Mouse (Mus musculus) liver, adult 2 months (tissue): Measurements from ENCODE around the gene Numa1. TPM values are rescaled to one million over a fixed set of nuclear protein-coding genes. Genes with fewer than 3 reads are reported as not detected.

Experiments
- DNase-seq: peaks from one replicate; pipeline ENCODE4 v3.0.0-alpha.2; 2011; ENCODE audit warnings: low read depth, low spot score; ENCODE audit errors: extremely low read depth
- H3K27ac ChIP-seq: fragments of 200-500 bp; replicated peaks from 2 replicates; pipeline ENCODE4 v1.5.1; 2012; ENCODE audit warnings: low read depth, mild to moderate bottlenecking, control low read depth, inconsistent platforms, low read length; ENCODE audit not compliant: insufficient read depth
- H3K27me3 ChIP-seq: fragments of 200-500 bp; 2 replicates; pipeline ENCODE4 v1.6.1; 2012; ENCODE audit warnings: mild to moderate bottlenecking, moderate library complexity, low read length, inconsistent platforms; ENCODE audit not compliant: control insufficient read depth, insufficient read depth
- H3K36me3 ChIP-seq: fragments of 200-500 bp; 2 replicates; pipeline ENCODE4 v1.6.1; 2012; ENCODE audit warnings: low read length, inconsistent platforms; ENCODE audit not compliant: control insufficient read depth, insufficient read depth
- H3K4me1 ChIP-seq: fragments of 200-500 bp; 2 replicates; pipeline ENCODE4 v1.6.1; 2011; ENCODE audit warnings: low read length; ENCODE audit not compliant: control insufficient read depth, insufficient read depth
- H3K4me3 ChIP-seq: fragments of 200-500 bp; 2 replicates; pipeline ENCODE4 v1.5.1; 2011; ENCODE audit warnings: low read depth, mild to moderate bottlenecking, control low read depth, low read length, moderate library complexity; ENCODE audit not compliant: insufficient read depth
- H3K79me2 ChIP-seq: fragments of 200-500 bp; 2 replicates; pipeline ENCODE4 v1.6.1; 2012; ENCODE audit warnings: inconsistent platforms, mild to moderate bottlenecking, low read length, moderate library complexity; ENCODE audit not compliant: control insufficient read depth, insufficient read depth
- H3K9ac ChIP-seq: fragments of 200-500 bp; 2 replicates; pipeline ENCODE4 v1.6.1; 2012; ENCODE audit warnings: low read depth, mild to moderate bottlenecking, control low read depth, inconsistent platforms, low read length
- CTCF ChIP-seq: fragments of 200-500 bp; IDR thresholded peaks from 2 replicates; pipeline ENCODE4 v1.5.1; 2011; ENCODE audit warnings: low read depth, low read length, control low read depth
- POLR2A ChIP-seq: fragments of 200-500 bp; IDR thresholded peaks from 2 replicates; pipeline ENCODE4 v1.6.1; 2011; ENCODE audit warnings: low read length, control low read depth; ENCODE audit not compliant: insufficient read depth; ENCODE audit errors: extremely low read depth
- WGBS: fragments of 180-500 bp; shearing (Covaris S2); methylation state at CpG from one replicate; pipeline ENCODE4 v1.1.7; 2018; 5-methylcytosine and 5-hydroxymethylcytosine counted together
- polyA plus RNA-seq: library from polyadenylated mRNA; depleted of rRNA; stranded (reverse); fragments of >200 nt; gene quantifications from 2 replicates; pipeline ENCODE4 v1.2.3, GENCODE M21; 2012; rRNA removed
- total RNA-seq: library from RNA; depleted of rRNA; stranded (reverse); fragments of >200 nt; gene quantifications from 2 replicates; pipeline ENCODE4 v1.2.3, GENCODE M21; 2014; rRNA removed

Numa1 gene
- 31.8 and 34.8 TPM in 2 replicates for total RNA-seq
- polyA plus RNA-seq = 22.2 and 26.7 TPM in 2 replicates

DNA sequence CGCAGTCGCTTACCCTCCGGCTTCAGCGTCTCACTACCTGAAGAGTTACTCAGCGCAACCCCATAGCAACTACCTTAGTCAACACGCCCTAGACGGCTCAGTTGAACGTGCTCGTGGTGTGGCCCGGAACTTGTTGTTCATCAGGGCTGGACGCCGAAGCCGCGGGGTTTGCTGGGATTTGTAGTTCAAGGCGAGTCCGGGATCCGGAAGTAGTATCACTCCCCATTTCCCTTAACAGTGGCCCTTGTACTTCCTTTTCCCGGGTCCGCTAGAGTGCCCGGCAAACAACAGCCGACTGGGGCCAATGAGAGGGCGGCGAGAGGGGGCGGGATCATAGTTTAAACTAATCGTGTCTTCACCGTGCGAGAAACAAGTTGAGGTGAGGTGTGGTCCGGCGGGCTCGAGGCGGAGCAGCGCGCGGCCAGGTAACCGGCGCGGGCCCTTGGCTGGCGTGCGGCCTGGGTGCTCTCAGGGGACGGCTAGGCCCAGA is at the start of gene Numa1, which contains the start of gene Lrrc51:
Gene Numa1 (plus strand): TSS at position 361 of the 490 bp plus-strand sequence.
Gene Lrrc51 (minus strand): TSS at position 145 of the 490 bp plus-strand sequence.
- peak within 1 kb of the TSS; percentile 68 for H3K27ac ChIP-seq
- peak within 1 kb of the TSS; percentile 86 for H3K4me3 ChIP-seq
- H3K27me3 ChIP-seq = no peaks in the 10 kb centered on the region
- peaks cover 28% of the 10 kb centered on the region; the same call in 1 of the 2 replicates for H3K79me2 ChIP-seq
- WGBS = under 1% methylated on average over 40 of the region's 40 CpGs
- TF ChIP-seq CTCF = no peak
- peak; percentile 44; the same call in 1 of the 2 replicates for TF ChIP-seq POLR2A
- H3K4me1 ChIP-seq = peaks cover 6% of the 10 kb centered on the region; the same call in 1 of the 2 replicates
- peak within 1 kb of the TSS; percentile 88 for H3K9ac ChIP-seq
- H3K36me3 ChIP-seq = no peaks in the 10 kb centered on the region
- peak; percentile 97 for DNase-seq

GRCm38 (mm10) chr7:101884160-101884559 is 49.8 kb upstream of the Numa1 start:
- H3K79me2 ChIP-seq = no peaks in the 10 kb centered on the region
- H3K9ac ChIP-seq = no peak overlapping the region
- WGBS = 96% methylated on average over 4 of the region's 4 CpGs
- DNase-seq = no peak
- no peaks in the 10 kb centered on the region for H3K27me3 ChIP-seq
- TF ChIP-seq POLR2A (no peak), CTCF (no peak)
- 0 out of 2 replicates have a peak, but pooled peaks cover 6% of the 10 kb centered on the region for H3K4me1 ChIP-seq
- H3K36me3 ChIP-seq = no peaks in the 10 kb centered on the region
- no peak overlapping the region for H3K27ac ChIP-seq
- no peak overlapping the region for H3K4me3 ChIP-seq

- Histone ChIP-seq H3K4me1 (0 out of 2 replicates have a peak, but pooled peaks cover 6% of the 10 kb centered on the region), H3K79me2 (no peaks in the 10 kb centered on the region), H3K27ac (no peak overlapping the region), H3K9ac (no peak overlapping the region), H3K4me3 (no peak overlapping the region), H3K36me3 (no peaks in the 10 kb centered on the region), H3K27me3 (no peaks in the 10 kb centered on the region)
- no peak for DNase-seq
- TF ChIP-seq CTCF (no peak), POLR2A (no peak)
- 89% methylated on average over 6 of the region's 6 CpGs for WGBS
Measured at GRCm38 (mm10) chr7:101886274-101886673, 47.6 kb upstream of the Numa1 start.

- Histone ChIP-seq H3K9ac (no peak overlapping the region), H3K4me1 (no peaks in the 10 kb centered on the region), H3K27me3 (no peaks in the 10 kb centered on the region), H3K4me3 (no peak overlapping the region), H3K79me2 (no peaks in the 10 kb centered on the region), H3K27ac (no peak overlapping the region), H3K36me3 (no peaks in the 10 kb centered on the region)
- TF ChIP-seq CTCF (no peak), POLR2A (no peak)
- WGBS = 86% methylated on average over 4 of the region's 4 CpGs
- DNase-seq = no peak
Measured at GRCm38 (mm10) chr7:101888460-101888859, 45.5 kb upstream of the Numa1 start.

GRCm38 (mm10) chr7:101895695-101896094 is 38.2 kb upstream of the Numa1 start:
- no peak for DNase-seq
- Histone ChIP-seq H3K79me2 (no peaks in the 10 kb centered on the region), H3K9ac (peak overlapping the region; percentile 74), H3K27me3 (no peaks in the 10 kb centered on the region), H3K4me3 (peak overlapping the region; percentile 72), H3K27ac (peak overlapping the region; percentile 45), H3K36me3 (no peaks in the 10 kb centered on the region), H3K4me1 (peaks cover 2% of the 10 kb centered on the region)
- no peak for TF ChIP-seq POLR2A
- TF ChIP-seq CTCF = no peak
- 41% methylated on average over 9 of the region's 9 CpGs for WGBS

DNA sequence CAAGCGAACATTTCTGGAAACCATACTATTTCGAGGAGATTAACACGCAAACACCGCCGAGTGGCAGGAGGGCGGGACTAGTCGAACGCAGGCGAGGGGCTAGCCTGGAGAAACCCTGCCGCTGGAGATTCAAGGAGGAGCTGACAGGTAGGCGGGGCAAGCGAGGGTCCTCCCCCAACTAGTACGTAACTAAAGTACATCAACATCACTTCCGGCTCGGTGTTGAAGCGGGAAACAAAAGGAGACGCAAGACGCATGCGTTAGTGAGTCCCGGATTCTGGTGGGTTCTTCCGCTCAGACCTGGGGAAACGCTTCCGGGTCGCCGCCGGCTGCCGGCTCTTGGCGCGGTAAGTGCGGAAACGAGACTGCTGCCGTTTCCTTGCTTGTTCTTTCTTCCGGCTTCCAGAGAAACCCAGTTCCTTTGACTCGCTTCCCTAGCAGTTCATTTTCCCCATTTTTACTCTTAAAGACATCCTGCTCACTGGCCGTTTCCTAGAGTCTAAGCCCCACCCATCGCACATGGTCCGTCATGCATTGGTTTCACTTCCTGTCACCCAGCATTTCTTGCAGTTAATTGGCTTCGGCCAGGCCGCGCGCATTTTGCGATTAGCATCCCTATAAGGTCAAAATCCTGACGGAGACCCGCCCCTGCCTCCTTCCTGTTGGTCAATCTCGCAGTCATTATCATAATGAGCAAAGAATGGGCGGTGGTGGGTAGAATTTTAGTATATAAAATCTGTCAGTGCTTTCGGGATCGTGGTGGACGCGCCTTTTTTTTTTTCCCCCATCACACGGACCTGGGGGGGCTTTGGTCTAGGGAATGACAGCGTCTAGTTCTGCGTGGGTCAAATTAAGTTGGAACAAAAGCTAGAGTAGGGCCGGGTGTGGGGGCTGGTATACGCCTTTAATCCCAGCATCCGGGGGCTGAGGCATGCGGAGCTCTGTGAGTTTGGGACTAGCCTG is 37.5 kb upstream of the Numa1 start:
- no peaks in the 10 kb centered on the region for H3K27me3 ChIP-seq
- H3K4me3 ChIP-seq = peak overlapping the region; percentile 72
- H3K9ac ChIP-seq = peak overlapping the region; percentile 74
- H3K27ac ChIP-seq = peak overlapping the region; percentile 73
- peaks cover 2% of the 10 kb centered on the region for H3K4me1 ChIP-seq
- H3K79me2 ChIP-seq = no peaks in the 10 kb centered on the region
- under 1% methylated on average over 57 of the region's 57 CpGs for WGBS
- peak; percentile 98 for DNase-seq
- H3K36me3 ChIP-seq = no peaks in the 10 kb centered on the region
- TF ChIP-seq POLR2A = peak; percentile 56; the same call in 1 of the 2 replicates
- TF ChIP-seq CTCF = no peak
